Mouse (Mus musculus) liver, adult 2 months (tissue): ENCODE measurements at regions not wholly inside any gene's neighbourhood (a gene's known extent, or its start where the extent isn't known, plus 50 kb on each side); places are given as distances from the start of the nearest gene placed in this dataset.
A peak's percentile ranks its signal among the peaks of the same experiment; 100 is the strongest.

Experiments
- DNase-seq: peaks from one replicate; pipeline ENCODE4 v3.0.0-alpha.2; 2011; ENCODE audit warnings: low read depth, low spot score; ENCODE audit errors: extremely low read depth
- H3K27ac ChIP-seq: fragments of 200-500 bp; replicated peaks from 2 replicates; pipeline ENCODE4 v1.5.1; 2012; ENCODE audit warnings: low read depth, mild to moderate bottlenecking, control low read depth, inconsistent platforms, low read length; ENCODE audit not compliant: insufficient read depth
- H3K27me3 ChIP-seq: fragments of 200-500 bp; 2 replicates; pipeline ENCODE4 v1.6.1; 2012; ENCODE audit warnings: mild to moderate bottlenecking, moderate library complexity, low read length, inconsistent platforms; ENCODE audit not compliant: control insufficient read depth, insufficient read depth
- H3K36me3 ChIP-seq: fragments of 200-500 bp; 2 replicates; pipeline ENCODE4 v1.6.1; 2012; ENCODE audit warnings: low read length, inconsistent platforms; ENCODE audit not compliant: control insufficient read depth, insufficient read depth
- H3K4me1 ChIP-seq: fragments of 200-500 bp; 2 replicates; pipeline ENCODE4 v1.6.1; 2011; ENCODE audit warnings: low read length; ENCODE audit not compliant: control insufficient read depth, insufficient read depth
- H3K4me3 ChIP-seq: fragments of 200-500 bp; 2 replicates; pipeline ENCODE4 v1.5.1; 2011; ENCODE audit warnings: low read depth, mild to moderate bottlenecking, control low read depth, low read length, moderate library complexity; ENCODE audit not compliant: insufficient read depth
- H3K79me2 ChIP-seq: fragments of 200-500 bp; 2 replicates; pipeline ENCODE4 v1.6.1; 2012; ENCODE audit warnings: inconsistent platforms, mild to moderate bottlenecking, low read length, moderate library complexity; ENCODE audit not compliant: control insufficient read depth, insufficient read depth
- H3K9ac ChIP-seq: fragments of 200-500 bp; 2 replicates; pipeline ENCODE4 v1.6.1; 2012; ENCODE audit warnings: low read depth, mild to moderate bottlenecking, control low read depth, inconsistent platforms, low read length
- CTCF ChIP-seq: fragments of 200-500 bp; IDR thresholded peaks from 2 replicates; pipeline ENCODE4 v1.5.1; 2011; ENCODE audit warnings: low read depth, low read length, control low read depth
- POLR2A ChIP-seq: fragments of 200-500 bp; IDR thresholded peaks from 2 replicates; pipeline ENCODE4 v1.6.1; 2011; ENCODE audit warnings: low read length, control low read depth; ENCODE audit not compliant: insufficient read depth; ENCODE audit errors: extremely low read depth
- WGBS: fragments of 180-500 bp; shearing (Covaris S2); methylation state at CpG from one replicate; pipeline ENCODE4 v1.1.7; 2018; 5-methylcytosine and 5-hydroxymethylcytosine counted together

- H3K27me3 ChIP-seq = no peaks in the 10 kb centered on the region
- whole genome bisulfite sequencing = 70% methylated on average over 5 of the region's 5 CpGs
- no peak for DNase-seq
- TF ChIP-seq POLR2A (no peak), CTCF (no peak)
- H3K4me3 ChIP-seq = no peak overlapping the region
- H3K36me3 ChIP-seq = no peaks in the 10 kb centered on the region
- no peaks in the 10 kb centered on the region for H3K4me1 ChIP-seq
- no peak overlapping the region for H3K9ac ChIP-seq
- no peaks in the 10 kb centered on the region for H3K79me2 ChIP-seq
- H3K27ac ChIP-seq = no peak overlapping the region
These were observed 81.8 kb upstream of the Cop1 start for GRCm38 (mm10) chr1:159150351-159150750.

DNA sequence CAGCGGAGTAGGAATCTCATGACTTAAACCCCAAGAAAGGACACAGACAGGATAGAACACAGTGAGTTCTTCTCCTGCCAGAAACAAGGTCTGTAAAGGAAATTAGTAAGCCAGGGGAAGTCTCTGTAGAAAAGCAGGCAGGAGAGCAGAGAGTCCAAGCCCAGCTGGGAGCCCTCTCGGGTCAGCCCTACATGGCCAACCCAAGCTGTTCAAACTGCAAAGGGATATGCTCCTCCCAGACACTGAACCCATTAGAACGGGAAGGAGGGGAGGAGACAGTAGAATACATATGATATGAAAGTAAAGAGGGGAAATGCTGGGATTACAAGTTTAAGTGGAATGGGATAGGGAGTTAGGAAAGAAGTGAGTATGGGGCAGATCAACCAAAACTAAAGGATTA, 75.7 kb upstream of the Cop1 start:
- no peaks in the 10 kb centered on the region for H3K4me1 ChIP-seq
- DNase-seq = no peak
- WGBS = 61% methylated on average over 3 of the region's 3 CpGs
- no peaks in the 10 kb centered on the region for H3K36me3 ChIP-seq
- H3K27ac ChIP-seq = no peak overlapping the region
- no peaks in the 10 kb centered on the region for H3K27me3 ChIP-seq
- TF ChIP-seq CTCF (no peak), POLR2A (no peak)
- no peak overlapping the region for H3K9ac ChIP-seq
- no peak overlapping the region for H3K4me3 ChIP-seq
- no peaks in the 10 kb centered on the region for H3K79me2 ChIP-seq

DNA sequence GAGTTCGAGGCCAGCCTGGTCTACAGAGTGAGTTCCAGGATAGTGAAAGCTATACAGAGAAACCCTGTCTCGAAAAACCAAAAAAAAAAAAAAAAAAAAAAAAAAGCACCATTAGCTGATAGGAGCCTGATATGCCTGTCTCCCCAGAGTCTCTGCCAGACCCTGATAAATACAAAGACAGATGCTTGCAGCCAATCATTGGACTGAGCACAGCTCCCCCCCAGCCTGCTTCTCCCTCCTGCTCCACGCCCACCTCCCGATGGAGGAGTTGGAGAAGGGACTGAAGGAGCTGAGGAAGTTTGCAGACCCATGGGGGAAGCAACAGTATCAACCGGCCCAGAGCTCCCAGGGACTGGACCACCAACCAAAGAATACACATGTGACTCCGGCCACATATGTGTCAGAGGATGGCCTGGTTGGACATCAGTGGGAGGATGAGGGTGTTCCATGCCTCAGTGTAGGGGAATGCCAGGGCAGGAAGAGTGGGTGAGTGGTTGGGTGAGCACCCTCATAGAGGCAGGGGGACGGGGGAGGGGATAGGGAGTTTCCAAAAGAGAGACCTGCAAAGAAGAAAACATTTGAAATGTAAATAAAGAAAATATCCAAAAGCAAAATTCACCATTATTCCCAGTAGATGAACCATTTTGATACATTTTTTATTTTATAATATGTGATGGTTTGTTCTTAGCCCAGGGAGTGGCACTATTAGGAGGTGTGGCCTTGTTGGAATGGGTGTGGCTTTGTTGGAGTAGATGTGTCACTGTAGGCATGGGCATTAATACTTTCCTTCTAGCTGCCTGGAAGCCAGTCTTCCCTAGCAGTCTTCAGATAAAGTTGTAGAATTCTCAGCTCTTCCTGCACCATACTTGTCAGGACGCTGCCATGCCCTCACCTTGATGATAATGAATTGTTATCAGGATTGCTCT, 71.8 kb upstream of the Cop1 start:
- whole genome bisulfite sequencing = 78% methylated on average over 8 of the region's 8 CpGs
- DNase-seq = no peak
- no peaks in the 10 kb centered on the region for H3K27me3 ChIP-seq
- no peaks in the 10 kb centered on the region for H3K79me2 ChIP-seq
- TF ChIP-seq CTCF (no peak), POLR2A (no peak)
- no peak overlapping the region for H3K9ac ChIP-seq
- no peaks in the 10 kb centered on the region for H3K4me1 ChIP-seq
- H3K27ac ChIP-seq = no peak overlapping the region
- no peaks in the 10 kb centered on the region for H3K36me3 ChIP-seq
- no peak overlapping the region for H3K4me3 ChIP-seq

- Histone ChIP-seq H3K9ac (no peak overlapping the region), H3K27me3 (no peaks in the 10 kb centered on the region), H3K27ac (no peak overlapping the region), H3K36me3 (no peaks in the 10 kb centered on the region), H3K79me2 (no peaks in the 10 kb centered on the region), H3K4me1 (no peaks in the 10 kb centered on the region), H3K4me3 (no peak overlapping the region)
- peak; percentile 9 for DNase-seq
- 28% methylated on average over 4 of the region's 4 CpGs for WGBS
- TF ChIP-seq POLR2A (no peak), CTCF (no peak)
These were observed 68.8 kb upstream of the Cop1 start for GRCm38 (mm10) chr1:159163113-159163885.

DNA sequence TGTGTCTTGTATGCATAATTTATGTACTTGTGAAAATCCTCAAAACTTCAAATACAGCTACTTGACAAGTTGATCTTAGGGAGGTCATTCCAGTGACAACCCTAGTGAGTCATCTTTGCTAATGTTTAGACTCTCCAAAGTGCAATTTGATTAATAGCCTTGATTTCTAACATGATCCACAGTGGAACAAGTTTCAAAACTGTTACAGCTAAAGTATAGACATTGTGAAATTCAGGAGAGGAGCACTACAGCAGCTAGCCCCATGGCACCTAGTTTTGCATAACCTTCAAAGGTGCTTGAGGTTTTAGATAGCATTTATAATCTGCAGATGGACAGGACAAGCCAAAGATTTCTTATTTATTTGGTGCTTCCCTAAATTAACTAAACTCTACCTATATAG, 50.1 kb upstream of the Cop1 start:
- Histone ChIP-seq H3K9ac (no peak overlapping the region), H3K4me3 (no peak overlapping the region), H3K36me3 (no peaks in the 10 kb centered on the region), H3K27me3 (no peaks in the 10 kb centered on the region), H3K27ac (no peak overlapping the region), H3K4me1 (no peaks in the 10 kb centered on the region), H3K79me2 (no peaks in the 10 kb centered on the region)
- no peak for DNase-seq
- TF ChIP-seq CTCF = no peak
- TF ChIP-seq POLR2A = no peak
